Mouse (Mus musculus): ENCODE results near the gene Kif2c. TPM values are rescaled to one million over a fixed set of nuclear protein-coding genes. Genes with fewer than 3 reads are reported as not detected.

The Kif2c gene
- total and polyA plus RNA-seq, 2 experiments from 2014 or later = 8.2 to 10.3 TPM

GRCm38 (mm10) chr4:117131198-117131597 lies 51.2 kb downstream of the Kif2c start:
- no peak overlapping the region for H3K9ac ChIP-seq (replicated peaks; ENCODE audit: low read depth, low read length)
- ATAC-seq (ENCODE audit: insufficient read depth, low read depth) (no peak), DNase-seq (ENCODE audit: low spot score) (no peak)
- H3K4me3 ChIP-seq (ENCODE audit: low read depth, low read length) = no peak overlapping the region
- H3K36me3 ChIP-seq (replicated peaks; ENCODE audit: control insufficient read depth, insufficient read depth, low read length) = 0 out of 2 replicates have a peak, but pooled peaks cover 8% of the 10 kb centered on the region
- 0 out of 2 replicates have a peak, but pooled peaks cover 4% of the 10 kb centered on the region for H3K4me1 ChIP-seq (ENCODE audit: control insufficient read depth, insufficient read depth)
- 74% methylated on average over 6 of the region's 6 CpGs for WGBS
- H3K27ac ChIP-seq (ENCODE audit: low read depth) = no peak overlapping the region
- H3K9me3 ChIP-seq (replicated peaks; ENCODE audit: control insufficient read depth, low read length) = no peaks in the 10 kb centered on the region
- H3K27me3 ChIP-seq (ENCODE audit: control insufficient read depth, insufficient read depth, low read length) = peaks cover 9% of the 10 kb centered on the region; the same call in 1 of the 2 replicates
- no peak overlapping the region for H3K4me2 ChIP-seq (ENCODE audit: low read depth, low read length)
- TF ChIP-seq CTCF (IDR thresholded peaks at IDR 0.05; ENCODE audit: low read depth) (no peak), EP300 (IDR thresholded peaks at IDR 0.05; ENCODE audit: low read depth) (no peak)

GRCm38 (mm10) chr4:117130790-117131189 lies 51.6 kb downstream of the Kif2c start:
- no peak for TF ChIP-seq EP300 (IDR thresholded peaks at IDR 0.05; ENCODE audit: low read depth)
- no peak for TF ChIP-seq CTCF (IDR thresholded peaks at IDR 0.05; ENCODE audit: low read depth)
- H3K36me3 ChIP-seq (replicated peaks; ENCODE audit: control insufficient read depth, insufficient read depth, low read length) = 0 out of 2 replicates have a peak, but pooled peaks cover 8% of the 10 kb centered on the region
- peaks cover 9% of the 10 kb centered on the region; the same call in 1 of the 2 replicates for H3K27me3 ChIP-seq (ENCODE audit: control insufficient read depth, insufficient read depth, low read length)
- WGBS = 80% methylated on average over 6 of the region's 6 CpGs
- no peak for DNase-seq (ENCODE audit: low spot score)
- 0 out of 2 replicates have a peak, but pooled peaks cover 4% of the 10 kb centered on the region for H3K4me1 ChIP-seq (ENCODE audit: control insufficient read depth, insufficient read depth)
- ATAC-seq (ENCODE audit: insufficient read depth, low read depth) = no peak
- no peak overlapping the region for H3K4me2 ChIP-seq (ENCODE audit: low read depth, low read length)
- H3K9me3 ChIP-seq (replicated peaks; ENCODE audit: control insufficient read depth, low read length) = no peaks in the 10 kb centered on the region
- H3K4me3 ChIP-seq (ENCODE audit: low read depth, low read length) = no peak overlapping the region
- H3K27ac ChIP-seq (ENCODE audit: low read depth) = no peak overlapping the region
- no peak overlapping the region for H3K9ac ChIP-seq (replicated peaks; ENCODE audit: low read depth, low read length)

GRCm38 (mm10) chr4:117127991-117128686 lies 54.3 kb downstream of the Kif2c start:
- Histone ChIP-seq H3K9ac (replicated peaks; ENCODE audit: low read depth, low read length) (no peak overlapping the region), H3K9me3 (replicated peaks; ENCODE audit: control insufficient read depth, low read length) (no peaks in the 10 kb centered on the region), H3K27ac (ENCODE audit: low read depth) (no peak overlapping the region), H3K4me2 (ENCODE audit: low read depth, low read length) (no peak overlapping the region), H3K4me1 (ENCODE audit: control insufficient read depth, insufficient read depth) (0 out of 2 replicates have a peak, but pooled peaks cover 6% of the 10 kb centered on the region), H3K27me3 (ENCODE audit: control insufficient read depth, insufficient read depth, low read length) (peaks cover 7% of the 10 kb centered on the region; the same call in 1 of the 2 replicates), H3K36me3 (replicated peaks; ENCODE audit: control insufficient read depth, insufficient read depth, low read length) (0 out of 2 replicates have a peak, but pooled peaks cover 8% of the 10 kb centered on the region), H3K4me3 (ENCODE audit: low read depth, low read length) (no peak overlapping the region)
- 85% methylated on average over 33 of the region's 33 CpGs for WGBS
- no peak for TF ChIP-seq CTCF (IDR thresholded peaks at IDR 0.05; ENCODE audit: low read depth)
- no peak for TF ChIP-seq EP300 (IDR thresholded peaks at IDR 0.05; ENCODE audit: low read depth)
- DNase-seq (ENCODE audit: low spot score) = no peak
- no peak for ATAC-seq (ENCODE audit: insufficient read depth, low read depth)

- 0 out of 2 replicates have a peak, but pooled peaks cover 6% of the 10 kb centered on the region for H3K4me1 ChIP-seq (ENCODE audit: control insufficient read depth, insufficient read depth)
Observed at GRCm38 (mm10) chr4:117126675-117127290, 55.7 kb downstream of the Kif2c start, which contains the start of gene Tctex1d4. Gene Tctex1d4 (plus strand): TSS chr4:117126794.

GRCm38 (mm10) chr4:117125910-117126674 lies 56.3 kb downstream of the Kif2c start:
- Histone ChIP-seq H3K9me3 (replicated peaks; ENCODE audit: control insufficient read depth, low read length) (no peaks in the 10 kb centered on the region), H3K27ac (ENCODE audit: low read depth) (peak overlapping the region; percentile 97), H3K4me3 (ENCODE audit: low read depth, low read length) (no peak overlapping the region), H3K4me1 (ENCODE audit: control insufficient read depth, insufficient read depth) (0 out of 2 replicates have a peak, but pooled peaks cover 6% of the 10 kb centered on the region), H3K36me3 (replicated peaks; ENCODE audit: control insufficient read depth, insufficient read depth, low read length) (0 out of 2 replicates have a peak, but pooled peaks cover 8% of the 10 kb centered on the region), H3K9ac (replicated peaks; ENCODE audit: low read depth, low read length) (peak overlapping the region; percentile 31), H3K27me3 (ENCODE audit: control insufficient read depth, insufficient read depth, low read length) (no peaks in the 10 kb centered on the region), H3K4me2 (ENCODE audit: low read depth, low read length) (peak overlapping the region; percentile 31)
- DNase-seq (ENCODE audit: low spot score) = peak; percentile 90
- 39% methylated on average over 15 of the region's 15 CpGs for WGBS
- ATAC-seq (ENCODE audit: insufficient read depth, low read depth) = peak; percentile 81
- TF ChIP-seq CTCF (IDR thresholded peaks at IDR 0.05; ENCODE audit: low read depth) = no peak
- peak; percentile 44; the same call in 1 of the 2 replicates for TF ChIP-seq EP300 (IDR thresholded peaks at IDR 0.05; ENCODE audit: low read depth)

More at GRCm38 (mm10) chr4:117126675-117127290, 55.7 kb downstream of the Kif2c start, which contains the start of gene Tctex1d4:
- ATAC-seq (ENCODE audit: insufficient read depth, low read depth) (no peak), DNase-seq (ENCODE audit: low spot score) (no peak)
- Histone ChIP-seq H3K4me2 (ENCODE audit: low read depth, low read length) (peak within 1 kb of the TSS; percentile 31), H3K4me3 (ENCODE audit: low read depth, low read length) (no peak within 1 kb of the TSS), H3K36me3 (replicated peaks; ENCODE audit: control insufficient read depth, insufficient read depth, low read length) (0 out of 2 replicates have a peak, but pooled peaks cover 8% of the 10 kb centered on the region), H3K9me3 (replicated peaks; ENCODE audit: control insufficient read depth, low read length) (no peaks in the 10 kb centered on the region), H3K27ac (ENCODE audit: low read depth) (peak within 1 kb of the TSS; percentile 97), H3K27me3 (ENCODE audit: control insufficient read depth, insufficient read depth, low read length) (no peaks in the 10 kb centered on the region), H3K9ac (replicated peaks; ENCODE audit: low read depth, low read length) (peak within 1 kb of the TSS; percentile 31)
- WGBS = 72% methylated on average over 9 of the region's 9 CpGs
- TF ChIP-seq CTCF (IDR thresholded peaks at IDR 0.05; ENCODE audit: low read depth) = no peak
- no peak for TF ChIP-seq EP300 (IDR thresholded peaks at IDR 0.05; ENCODE audit: low read depth)
